ENCODE assay signal across 20 mouse cellular contexts in the genomic region with DNA sequence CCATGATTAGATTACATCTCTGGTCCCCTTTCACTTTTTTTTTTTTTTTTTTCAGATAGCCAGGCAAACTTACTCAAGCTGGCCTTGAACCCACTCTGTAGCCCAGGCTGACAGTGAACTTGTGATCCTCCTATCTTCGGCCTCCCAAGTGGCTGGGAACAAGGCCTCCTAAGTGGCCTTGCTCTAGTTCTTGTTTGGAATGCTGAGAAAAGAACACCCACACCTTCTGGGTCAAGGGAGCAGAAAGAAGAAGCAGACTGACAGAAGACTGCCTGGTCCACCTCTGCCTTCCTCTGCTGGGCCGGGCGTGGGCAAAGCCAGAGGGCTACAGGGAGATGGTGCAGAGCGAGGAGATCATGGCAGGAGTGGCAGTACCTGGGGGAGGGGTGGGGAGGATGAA. TPM values are rescaled to one million over a fixed set of nuclear protein-coding genes. Genes with fewer than 3 reads are reported as not detected.
"Had no signal": no experiment of that assay in that cellular context is flagged by ENCODE, and none has a peak within 500 bp of the region (broad histone marks: within the 10 kb centered on the region; RNA-seq: fewer than 3 reads in every experiment).

No protein-coding gene starts in this region.

- H3K27ac ChIP-seq: midbrain, embryonic 10.5 days; midbrain, embryonic 12.5 days; neural tube, embryonic 13.5 days; neural tube, embryonic 15.5 days had no signal

- H3K4me3 ChIP-seq: midbrain, embryonic 10.5 days; midbrain, embryonic 12.5 days; myocyte; neural tube, embryonic 13.5 days; neural tube, embryonic 15.5 days had no signal

- DNase-seq: lung, adult 18-20 months; lung, embryonic 14.5 days; lung, postnatal 10 days; lung, postnatal 4 days; midbrain, embryonic 14.5 days; retina, postnatal 1 day; right cerebral cortex, adult 18-20 months; right cerebral cortex, postnatal 25 days; right cerebral cortex, postnatal 4 days; spleen, adult 18-20 months; thymus, adult 2 months; thymus, postnatal 25 days; thymus, postnatal 4 days had no signal

- H3K36me3 ChIP-seq: midbrain, embryonic 10.5 days; midbrain, embryonic 12.5 days; neural tube, embryonic 13.5 days; neural tube, embryonic 15.5 days had no signal

RNA-seq across cellular contexts. Expression of a gene that starts 1.8 kb away (rescaled TPM):
- total RNA-seq: megakaryocyte, adult 5-6 weeks; megakaryocyte-erythroid progenitor cell, adult 5-6 weeks had no signal
- polyA plus RNA-seq: myocyte had no signal

RNA-seq across cellular contexts. Expression of a gene that starts 59.5 kb away (rescaled TPM):
- total RNA-seq: megakaryocyte, adult 5-6 weeks; megakaryocyte-erythroid progenitor cell, adult 5-6 weeks had no signal
